Mouse (Mus musculus): ENCODE data around the gene Chuk. TPM values are rescaled to one million over a fixed set of nuclear protein-coding genes. Genes with fewer than 3 reads are reported as not detected.

Gene Chuk
- polyA plus RNA-seq, 1 experiment from 2014 or later: 29.6 TPM

- Histone ChIP-seq H3K4me3 (ENCODE audit: low read depth, low read length) (peak overlapping the region; percentile 70), H3K9ac (replicated peaks) (no peak overlapping the region), H3K4me2 (ENCODE audit: low read depth, low read length) (peak overlapping the region; percentile 84), H3K27me3 (ENCODE audit: insufficient read depth, low read length) (peaks cover 3% of the 10 kb centered on the region; the same call in 1 of the 2 replicates), H3K36me3 (replicated peaks; ENCODE audit: insufficient read depth, low read length) (peaks cover 14% of the 10 kb centered on the region), H3K9me3 (ENCODE audit: low read length) (no peaks in the 10 kb centered on the region), H3K4me1 (ENCODE audit: insufficient read depth) (peaks cover 8% of the 10 kb centered on the region), H3K27ac (ENCODE audit: low read depth) (no peak overlapping the region)
- TF ChIP-seq EP300 (IDR thresholded peaks at IDR 0.05; ENCODE audit: low read depth) (no peak), CTCF (IDR thresholded peaks at IDR 0.05; ENCODE audit: low read depth) (no peak)
- DNase-seq: no peak
- ATAC-seq: no peak
- 66% methylated on average over 9 of the region's 9 CpGs for WGBS (ENCODE audit: insufficient replicate concordance)
Observed at GRCm38 (mm10) chr19:44146568-44146879, 39.2 kb upstream of the Chuk start.

GRCm38 (mm10) chr19:44145702-44146567 is 38.7 kb upstream of the Chuk start, which contains the start of gene Bloc1s2:
Gene Bloc1s2 (minus strand): TSS chr19:44146446.
- no peaks in the 10 kb centered on the region for H3K9me3 ChIP-seq (ENCODE audit: low read length)
- peak within 1 kb of the TSS; percentile 66 for H3K9ac ChIP-seq (replicated peaks)
- peaks cover 18% of the 10 kb centered on the region for H3K36me3 ChIP-seq (replicated peaks; ENCODE audit: insufficient read depth, low read length)
- ATAC-seq (peak; percentile 92), DNase-seq (peak; percentile 92)
- TF ChIP-seq EP300 (IDR thresholded peaks at IDR 0.05; ENCODE audit: low read depth) (no peak), CTCF (IDR thresholded peaks at IDR 0.05; ENCODE audit: low read depth) (no peak)
- H3K27ac ChIP-seq (ENCODE audit: low read depth): peak within 1 kb of the TSS; percentile 49
- peaks cover 3% of the 10 kb centered on the region; the same call in 1 of the 2 replicates for H3K27me3 ChIP-seq (ENCODE audit: insufficient read depth, low read length)
- H3K4me2 ChIP-seq (ENCODE audit: low read depth, low read length): peak within 1 kb of the TSS; percentile 84
- peak within 1 kb of the TSS; percentile 70 for H3K4me3 ChIP-seq (ENCODE audit: low read depth, low read length)
- WGBS (ENCODE audit: insufficient replicate concordance): 2% methylated on average over 46 of the region's 46 CpGs
- peaks cover 8% of the 10 kb centered on the region for H3K4me1 ChIP-seq (ENCODE audit: insufficient read depth)

- 46% methylated on average over 9 of the region's 9 CpGs for WGBS (ENCODE audit: insufficient replicate concordance)
- ATAC-seq (no peak), DNase-seq (no peak)
- Histone ChIP-seq H3K4me3 (ENCODE audit: low read depth, low read length) (no peak overlapping the region), H3K4me1 (ENCODE audit: insufficient read depth) (peaks cover 8% of the 10 kb centered on the region), H3K9ac (replicated peaks) (no peak overlapping the region), H3K9me3 (ENCODE audit: low read length) (no peaks in the 10 kb centered on the region), H3K4me2 (ENCODE audit: low read depth, low read length) (no peak overlapping the region), H3K27me3 (ENCODE audit: insufficient read depth, low read length) (no peaks in the 10 kb centered on the region), H3K27ac (ENCODE audit: low read depth) (peak overlapping the region; percentile 2; the same call in 1 of the 2 replicates), H3K36me3 (replicated peaks; ENCODE audit: insufficient read depth, low read length) (peaks cover 26% of the 10 kb centered on the region)
- TF ChIP-seq CTCF (IDR thresholded peaks at IDR 0.05; ENCODE audit: low read depth) (no peak), EP300 (IDR thresholded peaks at IDR 0.05; ENCODE audit: low read depth) (no peak)
Observed at GRCm38 (mm10) chr19:44144366-44144765, 37.1 kb upstream of the Chuk start.

- Histone ChIP-seq H3K4me3 (ENCODE audit: low read depth, low read length) (peak overlapping the region; percentile 93), H3K9me3 (ENCODE audit: low read length) (no peaks in the 10 kb centered on the region), H3K4me1 (ENCODE audit: insufficient read depth) (peaks cover 12% of the 10 kb centered on the region), H3K9ac (replicated peaks) (peak overlapping the region; percentile 42), H3K4me2 (ENCODE audit: low read depth, low read length) (peak overlapping the region; percentile 88), H3K36me3 (replicated peaks; ENCODE audit: insufficient read depth, low read length) (peaks cover 23% of the 10 kb centered on the region), H3K27ac (ENCODE audit: low read depth) (no peak overlapping the region), H3K27me3 (ENCODE audit: insufficient read depth, low read length) (no peaks in the 10 kb centered on the region)
- TF ChIP-seq EP300 (IDR thresholded peaks at IDR 0.05; ENCODE audit: low read depth): no peak
- no peak for TF ChIP-seq CTCF (IDR thresholded peaks at IDR 0.05; ENCODE audit: low read depth)
- WGBS (ENCODE audit: insufficient replicate concordance): 39% methylated on average over 7 of the region's 7 CpGs
- DNase-seq (no peak), ATAC-seq (peak; percentile 28; the same call in 1 of the 2 replicates)
Observed at GRCm38 (mm10) chr19:44135960-44136485, 28.7 kb upstream of the Chuk start.

GRCm38 (mm10) chr19:44135072-44135959 is 28.0 kb upstream of the Chuk start, which contains the start of gene Cwf19l1:
Gene Cwf19l1 (minus strand): TSS chr19:44135876.
- under 1% methylated on average over 45 of the region's 45 CpGs for WGBS (ENCODE audit: insufficient replicate concordance)
- Histone ChIP-seq H3K27me3 (ENCODE audit: insufficient read depth, low read length) (no peaks in the 10 kb centered on the region), H3K27ac (ENCODE audit: low read depth) (peak within 1 kb of the TSS; percentile 88), H3K4me3 (ENCODE audit: low read depth, low read length) (peak within 1 kb of the TSS; percentile 93), H3K4me1 (ENCODE audit: insufficient read depth) (peaks cover 12% of the 10 kb centered on the region), H3K9me3 (ENCODE audit: low read length) (no peaks in the 10 kb centered on the region), H3K4me2 (ENCODE audit: low read depth, low read length) (peak within 1 kb of the TSS; percentile 88), H3K36me3 (replicated peaks; ENCODE audit: insufficient read depth, low read length) (peaks cover 28% of the 10 kb centered on the region), H3K9ac (replicated peaks) (peak within 1 kb of the TSS; percentile 83)
- DNase-seq (peak; percentile 92), ATAC-seq (peak; percentile 93)
- TF ChIP-seq EP300 (IDR thresholded peaks at IDR 0.05; ENCODE audit: low read depth) (no peak; the same call in 1 of the 2 replicates), CTCF (IDR thresholded peaks at IDR 0.05; ENCODE audit: low read depth) (no peak)
